Mouse (Mus musculus) neural tube, embryonic 15.5 days (tissue): ENCODE results near the gene Cc2d2a. TPM values are rescaled to one million over a fixed set of nuclear protein-coding genes. Genes with fewer than 3 reads are reported as not detected.

Experiments used
- ATAC-seq: fragments of 200-750 bp; cut with Nextera tagmentation; 2 replicates; pipeline ENCODE4 v1.8.0; 2017; ENCODE audit warnings: mild to moderate bottlenecking, moderate TSS enrichment, moderate library complexity; ENCODE audit not compliant: low FRiP score
- H3K27ac ChIP-seq: fragments of 300-500 bp; sonication (generic); replicated peaks from 2 replicates; pipeline ENCODE4 v1.5.1; 2015; ENCODE audit warnings: mild to moderate bottlenecking, inconsistent platforms
- H3K27me3 ChIP-seq: fragments of 300-500 bp; sonication (generic); replicated peaks from 2 replicates; pipeline ENCODE4 v1.6.1; 2015; ENCODE audit warnings: inconsistent platforms
- H3K36me3 ChIP-seq: fragments of 300-500 bp; sonication (generic); 2 replicates; pipeline ENCODE4 v1.6.1; 2015; ENCODE audit warnings: inconsistent platforms
- H3K4me1 ChIP-seq: fragments of 300-500 bp; sonication (generic); 2 replicates; pipeline ENCODE4 v1.6.1; 2015; ENCODE audit warnings: inconsistent platforms
- H3K4me2 ChIP-seq: fragments of 300-500 bp; sonication (generic); 2 replicates; pipeline ENCODE4 v1.6.1; 2015; ENCODE audit warnings: inconsistent platforms, mild to moderate bottlenecking, moderate library complexity
- H3K4me3 ChIP-seq: fragments of 300-500 bp; sonication (generic); replicated peaks from 2 replicates; pipeline ENCODE4 v1.5.1; 2015; ENCODE audit warnings: mild to moderate bottlenecking, inconsistent platforms
- H3K9ac ChIP-seq: fragments of 300-500 bp; sonication (generic); replicated peaks from 2 replicates; pipeline ENCODE4 v1.6.1; 2015; ENCODE audit warnings: mild to moderate bottlenecking, inconsistent platforms
- H3K9me3 ChIP-seq: fragments of 300-500 bp; sonication (generic); replicated peaks from 2 replicates; pipeline ENCODE4 v1.6.1; 2016; ENCODE audit warnings: inconsistent platforms
- WGBS: fragments of 180-500 bp; shearing (Covaris S2); methylation state at CpG from one replicate; pipeline ENCODE4 v1.1.7; 2015; ENCODE audit warnings: mixed read lengths; 5-methylcytosine and 5-hydroxymethylcytosine counted together
- polyA plus RNA-seq: library from polyadenylated mRNA; unstranded; fragments of >200 nt; fragmentation: Nextera tagmentation; extraction: Ambion mirVana; gene quantifications from 2 replicates; pipeline ENCODE4 v1.2.1, GENCODE M21; 2015

Gene Cc2d2a
- polyA plus RNA-seq, 1 experiment from 2014 or later, result 7.6 TPM

- no peak overlapping the region for H3K4me2 ChIP-seq
- WGBS, result 82% methylated on average over 8 of the region's 8 CpGs
- H3K27me3 ChIP-seq, result no peaks in the 10 kb centered on the region
- H3K36me3 ChIP-seq, result no peaks in the 10 kb centered on the region
- H3K4me3 ChIP-seq, result no peak overlapping the region
- ATAC-seq, result no peak
- no peak overlapping the region for H3K9ac ChIP-seq
- peaks cover 23% of the 10 kb centered on the region for H3K4me1 ChIP-seq
- no peak overlapping the region for H3K27ac ChIP-seq
- H3K9me3 ChIP-seq, result no peaks in the 10 kb centered on the region
These were observed 7.0 kb downstream of the Cc2d2a start for GRCm38 (mm10) chr5:43669118-43669645.

- H3K27ac ChIP-seq, result peak overlapping the region; percentile 95
- 0 out of 2 replicates have a peak, but pooled peaks cover 4% of the 10 kb centered on the region for H3K36me3 ChIP-seq
- peak overlapping the region; percentile 76 for H3K4me2 ChIP-seq
- H3K4me3 ChIP-seq, result peak overlapping the region; percentile 57
- H3K4me1 ChIP-seq, result peaks cover 12% of the 10 kb centered on the region
- no peaks in the 10 kb centered on the region for H3K9me3 ChIP-seq
- peak overlapping the region; percentile 64 for H3K9ac ChIP-seq
- WGBS, result 0% methylated on average over 12 of the region's 12 CpGs
- ATAC-seq, result peak; percentile 97
- no peaks in the 10 kb centered on the region for H3K27me3 ChIP-seq
These were observed 10.2 kb downstream of the Cc2d2a start for GRCm38 (mm10) chr5:43672177-43672911.

DNA sequence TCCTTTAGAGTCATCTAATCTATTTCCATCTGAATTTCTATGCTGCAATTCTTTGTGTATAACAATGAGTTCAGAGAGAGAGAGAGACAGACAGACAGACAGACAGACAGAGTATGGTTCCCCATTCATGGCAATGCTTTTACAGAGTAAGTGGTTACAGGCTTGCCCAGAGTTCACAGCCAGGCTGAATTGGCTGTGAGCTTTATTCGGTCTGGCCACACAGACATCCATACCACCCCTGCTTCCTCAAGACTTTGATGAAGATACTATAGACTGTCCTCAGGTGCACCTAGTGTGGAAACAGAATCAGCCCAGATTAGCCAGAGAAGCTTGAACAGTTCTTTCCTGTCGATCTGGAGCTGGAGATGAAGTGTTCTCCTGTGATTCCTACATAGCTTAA, 10.9 kb downstream of the Cc2d2a start:
- Histone ChIP-seq H3K4me1 (peaks cover 12% of the 10 kb centered on the region), H3K4me2 (peak overlapping the region; percentile 76), H3K27me3 (no peaks in the 10 kb centered on the region), H3K36me3 (0 out of 2 replicates have a peak, but pooled peaks cover 4% of the 10 kb centered on the region), H3K4me3 (peak overlapping the region; percentile 57), H3K27ac (peak overlapping the region; percentile 95), H3K9me3 (no peaks in the 10 kb centered on the region), H3K9ac (peak overlapping the region; percentile 64)
- no peak for ATAC-seq
- WGBS, result 78% methylated on average over 2 of the region's 2 CpGs

DNA sequence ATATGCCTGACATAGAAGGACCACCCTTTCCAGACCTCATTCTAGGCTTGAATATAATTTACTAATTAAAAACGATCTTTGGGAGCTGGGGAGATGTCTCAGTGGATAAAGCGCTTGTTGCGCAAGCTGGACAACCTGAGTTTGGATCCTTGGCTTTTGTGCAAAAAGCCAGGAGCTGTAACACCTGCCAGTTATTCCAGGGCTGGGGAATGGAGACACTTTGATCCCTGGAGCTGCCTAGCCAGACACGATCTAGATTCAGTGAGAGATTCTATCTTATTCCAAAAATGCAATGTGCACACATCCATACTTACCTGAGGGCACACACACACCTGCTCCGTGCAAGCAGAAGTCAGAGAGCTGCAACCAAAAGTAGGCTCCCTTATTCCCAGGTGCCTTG, 23.3 kb downstream of the Cc2d2a start:
- Histone ChIP-seq H3K4me3 (no peak overlapping the region), H3K4me1 (no peaks in the 10 kb centered on the region), H3K36me3 (peaks cover 81% of the 10 kb centered on the region), H3K4me2 (no peak overlapping the region), H3K27ac (no peak overlapping the region), H3K9ac (no peak overlapping the region), H3K27me3 (no peaks in the 10 kb centered on the region), H3K9me3 (no peaks in the 10 kb centered on the region)
- no peak for ATAC-seq
- WGBS, result 96% methylated on average over 5 of the region's 5 CpGs

DNA sequence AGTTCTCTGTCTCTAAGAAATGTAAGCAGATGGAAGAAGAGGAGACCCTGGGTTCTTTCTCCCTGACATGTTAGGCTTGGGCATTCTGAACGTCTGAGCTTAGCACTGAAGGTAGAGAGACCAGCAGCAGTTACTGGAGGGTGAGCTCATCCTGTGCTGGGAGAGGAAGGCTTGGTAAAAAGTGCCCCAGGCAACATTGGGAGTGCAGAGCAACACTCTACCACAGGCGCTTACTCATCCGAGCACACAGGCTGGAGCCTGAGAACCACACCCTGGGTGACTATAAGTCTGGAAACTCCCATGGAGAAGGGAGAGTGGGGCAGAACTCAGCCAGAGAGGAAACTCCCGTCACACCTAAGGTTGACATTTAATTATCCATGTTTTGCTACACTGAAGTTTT, 30.3 kb downstream of the Cc2d2a start:
- no peak overlapping the region for H3K9ac ChIP-seq
- H3K9me3 ChIP-seq, result no peaks in the 10 kb centered on the region
- no peak overlapping the region for H3K4me2 ChIP-seq
- H3K4me3 ChIP-seq, result no peak overlapping the region
- no peak for ATAC-seq
- peaks cover 47% of the 10 kb centered on the region for H3K36me3 ChIP-seq
- no peaks in the 10 kb centered on the region for H3K4me1 ChIP-seq
- H3K27me3 ChIP-seq, result no peaks in the 10 kb centered on the region
- H3K27ac ChIP-seq, result no peak overlapping the region
- WGBS, result 80% methylated on average over 4 of the region's 4 CpGs

- Histone ChIP-seq H3K9ac (no peak overlapping the region), H3K27ac (no peak overlapping the region), H3K27me3 (no peaks in the 10 kb centered on the region), H3K4me3 (no peak overlapping the region), H3K4me2 (no peak overlapping the region), H3K9me3 (no peaks in the 10 kb centered on the region), H3K36me3 (peaks cover 46% of the 10 kb centered on the region), H3K4me1 (no peaks in the 10 kb centered on the region)
- 75% methylated on average over 3 of the region's 3 CpGs for WGBS
- no peak for ATAC-seq
These were observed 35.0 kb downstream of the Cc2d2a start for GRCm38 (mm10) chr5:43697133-43697532.

GRCm38 (mm10) chr5:43699240-43699639, 37.1 kb downstream of the Cc2d2a start:
- H3K9me3 ChIP-seq, result no peaks in the 10 kb centered on the region
- no peak overlapping the region for H3K27ac ChIP-seq
- no peaks in the 10 kb centered on the region for H3K27me3 ChIP-seq
- H3K9ac ChIP-seq, result no peak overlapping the region
- no peak overlapping the region for H3K4me3 ChIP-seq
- peaks cover 57% of the 10 kb centered on the region for H3K36me3 ChIP-seq
- no peaks in the 10 kb centered on the region for H3K4me1 ChIP-seq
- H3K4me2 ChIP-seq, result no peak overlapping the region
- no peak for ATAC-seq

- Histone ChIP-seq H3K4me1 (no peaks in the 10 kb centered on the region), H3K27me3 (no peaks in the 10 kb centered on the region), H3K36me3 (peaks cover 24% of the 10 kb centered on the region), H3K4me2 (no peak overlapping the region), H3K27ac (no peak overlapping the region), H3K4me3 (no peak overlapping the region), H3K9ac (no peak overlapping the region), H3K9me3 (no peaks in the 10 kb centered on the region)
- WGBS, result 79% methylated on average over 5 of the region's 5 CpGs
- ATAC-seq, result no peak
These were observed 59.6 kb downstream of the Cc2d2a start for GRCm38 (mm10) chr5:43721538-43722451.

- H3K36me3 ChIP-seq, result peaks cover 24% of the 10 kb centered on the region
- 94% methylated on average over 6 of the region's 6 CpGs for WGBS
- no peak overlapping the region for H3K9ac ChIP-seq
- no peaks in the 10 kb centered on the region for H3K27me3 ChIP-seq
- H3K4me2 ChIP-seq, result no peak overlapping the region
- no peaks in the 10 kb centered on the region for H3K4me1 ChIP-seq
- no peak for ATAC-seq
- no peak overlapping the region for H3K27ac ChIP-seq
- H3K4me3 ChIP-seq, result no peak overlapping the region
- H3K9me3 ChIP-seq, result no peaks in the 10 kb centered on the region
These were observed 60.3 kb downstream of the Cc2d2a start for GRCm38 (mm10) chr5:43722452-43722783.

GRCm38 (mm10) chr5:43723830-43724229, 61.7 kb downstream of the Cc2d2a start:
- H3K4me2 ChIP-seq, result no peak overlapping the region
- WGBS, result 88% methylated on average over 7 of the region's 7 CpGs
- H3K4me1 ChIP-seq, result no peaks in the 10 kb centered on the region
- no peaks in the 10 kb centered on the region for H3K9me3 ChIP-seq
- H3K9ac ChIP-seq, result no peak overlapping the region
- ATAC-seq, result no peak
- peaks cover 14% of the 10 kb centered on the region for H3K36me3 ChIP-seq
- H3K4me3 ChIP-seq, result no peak overlapping the region
- H3K27me3 ChIP-seq, result no peaks in the 10 kb centered on the region
- H3K27ac ChIP-seq, result no peak overlapping the region

DNA sequence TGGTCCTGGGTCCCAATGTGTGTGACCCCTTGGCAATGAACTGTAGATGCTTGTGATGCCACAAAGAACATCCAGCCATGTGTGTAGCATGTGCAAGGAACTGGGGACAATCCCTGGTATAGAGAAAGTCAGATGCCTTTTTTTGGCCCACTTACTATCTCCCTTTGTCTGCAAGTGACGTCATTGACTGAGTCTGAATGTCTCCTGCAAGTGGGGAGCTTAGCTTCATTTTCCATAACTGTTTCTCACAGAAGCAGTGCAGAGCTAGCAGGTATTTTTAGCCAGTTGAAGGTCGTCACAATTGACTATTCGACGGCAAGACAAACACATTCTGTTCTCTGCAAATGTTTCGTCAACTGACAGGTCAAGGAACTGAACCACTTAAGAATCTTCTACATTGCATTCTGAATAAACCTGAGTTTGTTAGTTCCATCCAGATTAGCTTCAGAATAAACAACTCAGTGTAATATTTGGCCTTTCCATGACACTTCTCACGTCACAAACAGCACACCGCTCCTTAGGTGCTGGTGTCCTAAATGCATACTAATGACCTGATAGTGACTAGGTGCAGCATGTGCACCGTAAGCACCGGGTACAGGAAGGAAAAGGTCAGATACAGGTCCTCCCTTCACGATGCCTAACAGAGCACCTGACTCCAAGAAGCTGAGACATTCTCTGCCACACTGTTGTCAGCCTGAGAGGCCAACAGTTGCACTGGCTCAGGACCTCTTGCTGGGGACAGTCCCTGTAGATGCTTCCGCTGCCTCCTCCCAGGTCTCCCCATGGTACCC, 66.4 kb downstream of the Cc2d2a start:
- no peak overlapping the region for H3K4me2 ChIP-seq
- peaks cover 11% of the 10 kb centered on the region for H3K36me3 ChIP-seq
- H3K9me3 ChIP-seq, result no peaks in the 10 kb centered on the region
- H3K27me3 ChIP-seq, result no peaks in the 10 kb centered on the region
- WGBS, result 86% methylated on average over 11 of the region's 11 CpGs
- ATAC-seq, result no peak
- H3K27ac ChIP-seq, result no peak overlapping the region
- H3K4me3 ChIP-seq, result no peak overlapping the region
- H3K9ac ChIP-seq, result no peak overlapping the region
- no peaks in the 10 kb centered on the region for H3K4me1 ChIP-seq
